Mouse (Mus musculus) midbrain, embryonic 13.5 days (tissue): ENCODE data around the gene Mau2. TPM values are rescaled to one million over a fixed set of nuclear protein-coding genes. Genes with fewer than 3 reads are reported as not detected.
"Not testable (repeated sequence)": the region's sequence is repeated elsewhere in the genome, so short reads cannot be mapped to it uniquely, and the experiment has no call there.

ENCODE experiments used
- ATAC-seq: fragments of 200-750 bp; cut with Nextera tagmentation; 2 replicates; pipeline ENCODE4 v1.8.0; 2017; ENCODE audit warnings: mild to moderate bottlenecking, moderate TSS enrichment, moderate library complexity
- H3K27ac ChIP-seq: fragments of 300-500 bp; sonication (generic); 2 replicates; pipeline ENCODE4 v1.5.1; 2015; ENCODE audit warnings: inconsistent platforms, mild to moderate bottlenecking, moderate library complexity
- H3K27me3 ChIP-seq: fragments of 300-500 bp; sonication (generic); 2 replicates; pipeline ENCODE4 v1.6.1; 2015; ENCODE audit warnings: mild to moderate bottlenecking, inconsistent platforms
- H3K36me3 ChIP-seq: fragments of 300-500 bp; sonication (generic); 2 replicates; pipeline ENCODE4 v1.6.1; 2015; ENCODE audit warnings: mild to moderate bottlenecking, inconsistent platforms
- H3K4me1 ChIP-seq: fragments of 300-500 bp; sonication (generic); replicated peaks from 2 replicates; pipeline ENCODE4 v1.6.1; 2015; ENCODE audit warnings: inconsistent platforms
- H3K4me2 ChIP-seq: fragments of 300-500 bp; sonication (generic); replicated peaks from 2 replicates; pipeline ENCODE4 v1.6.1; 2015; ENCODE audit warnings: moderate library complexity, mild to moderate bottlenecking, inconsistent platforms
- H3K4me3 ChIP-seq: fragments of 300-500 bp; sonication (generic); replicated peaks from 2 replicates; pipeline ENCODE4 v1.5.1; 2015; ENCODE audit warnings: mild to moderate bottlenecking, inconsistent platforms
- H3K9ac ChIP-seq: fragments of 300-500 bp; sonication (generic); replicated peaks from 2 replicates; pipeline ENCODE4 v1.6.1; 2015; ENCODE audit warnings: mild to moderate bottlenecking, inconsistent platforms
- H3K9me3 ChIP-seq: fragments of 300-500 bp; sonication (generic); 2 replicates; pipeline ENCODE4 v1.6.1; 2016; ENCODE audit warnings: mild to moderate bottlenecking, inconsistent platforms
- WGBS: fragments of 180-500 bp; shearing (Covaris S2); methylation state at CpG from one replicate; pipeline ENCODE4 v1.1.7; 2015; 5-methylcytosine and 5-hydroxymethylcytosine counted together
- polyA plus RNA-seq: library from polyadenylated mRNA; unstranded; fragments of >200 nt; fragmentation: Nextera tagmentation; extraction: Ambion mirVana; gene quantifications from 2 replicates; pipeline ENCODE4 v1.2.1, GENCODE M21; 2015

Mau2 gene
- polyA plus RNA-seq, 1 experiment from 2014 or later, result 87.6 TPM

GRCm38 (mm10) chr8:70012763-70013162, 29.8 kb downstream of the Mau2 start:
- no peak overlapping the region for H3K9ac ChIP-seq
- no peak overlapping the region for H3K4me2 ChIP-seq
- H3K9me3 ChIP-seq, result no peaks in the 10 kb centered on the region
- 82% methylated on average over 1 of the region's 1 CpGs for WGBS
- H3K27ac ChIP-seq, result no peak overlapping the region
- peak; percentile 55; the same call in 1 of the 2 replicates for ATAC-seq
- no peaks in the 10 kb centered on the region for H3K4me1 ChIP-seq
- H3K36me3 ChIP-seq, result peaks cover 20% of the 10 kb centered on the region
- H3K4me3 ChIP-seq, result no peak overlapping the region
- no peaks in the 10 kb centered on the region for H3K27me3 ChIP-seq

DNA sequence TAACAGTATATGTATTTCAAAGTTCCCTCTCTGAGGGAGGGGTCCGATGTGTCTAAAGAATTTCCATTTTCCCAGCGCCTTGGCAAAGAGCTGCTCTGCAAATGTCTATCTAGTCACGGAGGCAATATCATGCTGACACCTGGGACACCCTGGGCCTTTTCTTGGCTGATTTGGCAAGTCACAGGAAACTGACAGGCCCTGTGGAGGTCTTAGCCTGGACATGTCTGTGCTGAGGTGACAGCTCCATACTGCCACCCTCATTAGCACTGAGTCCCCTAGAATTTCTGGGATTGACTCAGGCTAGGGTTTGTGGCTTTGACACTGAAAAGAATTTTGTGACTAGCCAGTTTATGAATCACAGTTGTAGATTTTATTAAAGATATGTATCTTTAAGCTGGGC, 30.2 kb downstream of the Mau2 start:
- no peak overlapping the region for H3K4me2 ChIP-seq
- no peak overlapping the region for H3K27ac ChIP-seq
- no peak overlapping the region for H3K4me3 ChIP-seq
- ATAC-seq, result no peak
- H3K4me1 ChIP-seq, result no peaks in the 10 kb centered on the region
- WGBS, result 81% methylated on average over 3 of the region's 3 CpGs
- no peaks in the 10 kb centered on the region for H3K27me3 ChIP-seq
- no peaks in the 10 kb centered on the region for H3K9me3 ChIP-seq
- no peak overlapping the region for H3K9ac ChIP-seq
- H3K36me3 ChIP-seq, result peaks cover 16% of the 10 kb centered on the region

DNA sequence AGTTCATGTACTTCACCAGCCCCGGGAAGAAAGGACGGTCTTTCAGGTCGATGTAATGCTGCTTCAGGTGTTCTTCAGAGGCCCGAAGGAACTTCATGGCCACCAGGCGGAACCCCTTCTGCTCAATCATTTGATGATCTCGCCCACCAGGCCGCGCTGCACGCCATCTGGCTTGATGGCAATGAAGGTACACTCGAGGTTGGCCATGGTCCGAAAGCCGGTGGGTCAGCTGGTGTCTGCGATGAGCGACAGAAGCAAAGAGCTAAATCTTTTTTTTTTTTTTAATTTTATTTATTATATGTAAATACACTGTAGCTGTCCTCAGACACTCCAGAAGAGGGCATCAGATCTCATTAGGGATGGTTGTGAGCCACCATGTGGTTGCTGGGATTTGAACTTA, 31.7 kb downstream of the Mau2 start:
- not testable (repeated sequence) for H3K27ac ChIP-seq, H3K9ac ChIP-seq, H3K27me3 ChIP-seq, H3K36me3 ChIP-seq, ATAC-seq, H3K4me2 ChIP-seq, H3K9me3 ChIP-seq, H3K4me1 ChIP-seq, H3K4me3 ChIP-seq
- WGBS, result 89% methylated on average over 14 of the region's 14 CpGs

DNA sequence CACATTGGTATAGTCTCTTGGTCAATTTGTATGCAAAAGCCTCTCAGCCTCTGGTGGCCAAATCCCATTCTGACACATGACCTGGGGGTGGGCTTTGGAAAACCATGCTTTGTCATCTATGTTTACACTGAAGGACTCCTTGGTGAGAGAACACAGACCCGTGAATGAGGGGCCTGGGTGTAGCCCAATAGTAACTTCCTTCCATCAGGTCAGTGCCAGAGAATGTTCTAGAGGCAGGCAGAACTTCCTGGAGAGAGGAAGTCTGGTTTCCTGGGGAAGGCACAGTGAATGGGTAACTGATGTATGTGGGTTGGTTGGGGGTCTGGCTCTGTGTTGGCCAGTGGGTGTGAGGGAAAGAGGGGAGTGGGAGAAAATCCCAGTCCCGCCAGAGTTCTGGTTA, 37.4 kb downstream of the Mau2 start:
- Histone ChIP-seq H3K36me3 (no peaks in the 10 kb centered on the region), H3K27ac (no peak overlapping the region), H3K9ac (no peak overlapping the region), H3K9me3 (no peaks in the 10 kb centered on the region), H3K4me3 (no peak overlapping the region), H3K4me1 (peaks cover 7% of the 10 kb centered on the region), H3K27me3 (no peaks in the 10 kb centered on the region), H3K4me2 (no peak overlapping the region)
- 43% methylated on average over 2 of the region's 2 CpGs for WGBS
- no peak for ATAC-seq

- Histone ChIP-seq H3K4me2 (no peak overlapping the region), H3K27ac (no peak overlapping the region), H3K4me1 (peaks cover 7% of the 10 kb centered on the region), H3K27me3 (no peaks in the 10 kb centered on the region), H3K9ac (no peak overlapping the region), H3K36me3 (no peaks in the 10 kb centered on the region), H3K9me3 (no peaks in the 10 kb centered on the region), H3K4me3 (no peak overlapping the region)
- no peak for ATAC-seq
Observed at GRCm38 (mm10) chr8:70004345-70004744, 38.2 kb downstream of the Mau2 start.

GRCm38 (mm10) chr8:70003204-70003657, 39.3 kb downstream of the Mau2 start:
- Histone ChIP-seq H3K9me3 (no peaks in the 10 kb centered on the region), H3K9ac (no peak overlapping the region), H3K36me3 (no peaks in the 10 kb centered on the region), H3K27me3 (no peaks in the 10 kb centered on the region), H3K27ac (no peak overlapping the region), H3K4me1 (peaks cover 7% of the 10 kb centered on the region), H3K4me2 (no peak overlapping the region), H3K4me3 (no peak overlapping the region)
- no peak for ATAC-seq
- 54% methylated on average over 4 of the region's 4 CpGs for WGBS

- not testable (repeated sequence) for ATAC-seq, H3K4me3 ChIP-seq, H3K9me3 ChIP-seq, H3K27ac ChIP-seq, H3K9ac ChIP-seq, H3K27me3 ChIP-seq, H3K36me3 ChIP-seq
- H3K4me2 ChIP-seq, result peak overlapping the region; percentile 28; the same call in 1 of the 2 replicates
- WGBS, result 45% methylated on average over 7 of the region's 7 CpGs
- H3K4me1 ChIP-seq, result peaks cover 10% of the 10 kb centered on the region
Observed at GRCm38 (mm10) chr8:70001892-70002191, 40.7 kb downstream of the Mau2 start.

GRCm38 (mm10) chr8:70001176-70001891, 41.2 kb downstream of the Mau2 start:
- ATAC-seq, result no peak
- Histone ChIP-seq H3K4me1 (peaks cover 12% of the 10 kb centered on the region), H3K4me3 (no peak overlapping the region), H3K27ac (no peak overlapping the region), H3K36me3 (no peaks in the 10 kb centered on the region), H3K9me3 (no peaks in the 10 kb centered on the region), H3K27me3 (no peaks in the 10 kb centered on the region), H3K4me2 (peak overlapping the region; percentile 28), H3K9ac (no peak overlapping the region)
- WGBS, result 5% methylated on average over 16 of the region's 16 CpGs

DNA sequence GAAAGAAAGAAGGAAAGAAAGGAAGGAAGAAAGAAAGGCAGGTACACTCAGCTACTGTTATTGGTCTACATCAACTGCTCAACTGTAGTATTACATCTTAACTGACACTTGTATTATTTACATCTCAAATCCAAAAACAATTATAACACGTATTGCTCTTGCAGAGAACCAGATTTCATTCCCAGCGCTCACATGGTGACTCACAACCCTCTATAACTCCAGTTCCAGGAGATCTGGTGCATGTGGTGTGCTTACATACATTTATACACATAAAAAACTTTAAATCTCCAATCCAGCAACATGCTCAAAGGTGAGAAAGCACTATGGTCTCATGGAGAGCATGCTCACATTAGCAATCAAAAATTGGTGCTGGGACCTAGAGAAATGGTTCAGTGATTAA, 42.3 kb downstream of the Mau2 start:
- Histone ChIP-seq H3K27me3 (no peaks in the 10 kb centered on the region), H3K36me3 (no peaks in the 10 kb centered on the region), H3K4me3 (no peak overlapping the region), H3K9me3 (no peaks in the 10 kb centered on the region), H3K4me1 (peaks cover 15% of the 10 kb centered on the region), H3K4me2 (no peak overlapping the region), H3K27ac (no peak overlapping the region), H3K9ac (no peak overlapping the region)
- 78% methylated on average over 2 of the region's 2 CpGs for WGBS
- ATAC-seq, result no peak

GRCm38 (mm10) chr8:69999236-69999635, 43.3 kb downstream of the Mau2 start:
- no peak overlapping the region for H3K27ac ChIP-seq
- no peaks in the 10 kb centered on the region for H3K27me3 ChIP-seq
- H3K4me2 ChIP-seq, result no peak overlapping the region
- H3K4me3 ChIP-seq, result no peak overlapping the region
- no peaks in the 10 kb centered on the region for H3K36me3 ChIP-seq
- H3K9me3 ChIP-seq, result no peaks in the 10 kb centered on the region
- no peak for ATAC-seq
- H3K9ac ChIP-seq, result no peak overlapping the region
- 92% methylated on average over 4 of the region's 4 CpGs for WGBS
- peaks cover 25% of the 10 kb centered on the region for H3K4me1 ChIP-seq

GRCm38 (mm10) chr8:69998706-69999105, 43.8 kb downstream of the Mau2 start:
- no peaks in the 10 kb centered on the region for H3K27me3 ChIP-seq
- no peaks in the 10 kb centered on the region for H3K9me3 ChIP-seq
- H3K4me2 ChIP-seq, result no peak overlapping the region
- no peak overlapping the region for H3K27ac ChIP-seq
- WGBS, result 90% methylated on average over 3 of the region's 3 CpGs
- H3K4me1 ChIP-seq, result peaks cover 30% of the 10 kb centered on the region
- H3K4me3 ChIP-seq, result no peak overlapping the region
- H3K9ac ChIP-seq, result no peak overlapping the region
- no peaks in the 10 kb centered on the region for H3K36me3 ChIP-seq
- ATAC-seq, result no peak

- Histone ChIP-seq H3K4me2 (peak overlapping the region; percentile 85), H3K4me3 (peak overlapping the region; percentile 95), H3K27ac (peak overlapping the region; percentile 75), H3K27me3 (no peaks in the 10 kb centered on the region), H3K36me3 (no peaks in the 10 kb centered on the region), H3K9ac (peak overlapping the region; percentile 75), H3K4me1 (peaks cover 30% of the 10 kb centered on the region), H3K9me3 (no peaks in the 10 kb centered on the region)
- 3% methylated on average over 32 of the region's 35 CpGs for WGBS
- ATAC-seq, result no peak; the same call in 1 of the 2 replicates
Observed at GRCm38 (mm10) chr8:69996589-69997285, 45.8 kb downstream of the Mau2 start.
